Mouse (Mus musculus) cortical plate, adult 2 months (tissue): Measurements from ENCODE around the gene Sh3glb2.

Source experiments
- CTCF ChIP-seq: fragments of 200-500 bp; IDR thresholded peaks from 2 replicates; pipeline ENCODE4 v1.5.1; 2011; ENCODE audit warnings: mild to moderate bottlenecking, control low read depth, low read length; ENCODE audit not compliant: insufficient read depth; ENCODE audit errors: extremely low read depth
- POLR2A ChIP-seq: fragments of 200-500 bp; IDR thresholded peaks from 2 replicates; pipeline ENCODE4 v1.6.1; 2011; ENCODE audit warnings: mild to moderate bottlenecking, low read length, control low read depth; ENCODE audit not compliant: insufficient read depth; ENCODE audit errors: extremely low read depth

DNA sequence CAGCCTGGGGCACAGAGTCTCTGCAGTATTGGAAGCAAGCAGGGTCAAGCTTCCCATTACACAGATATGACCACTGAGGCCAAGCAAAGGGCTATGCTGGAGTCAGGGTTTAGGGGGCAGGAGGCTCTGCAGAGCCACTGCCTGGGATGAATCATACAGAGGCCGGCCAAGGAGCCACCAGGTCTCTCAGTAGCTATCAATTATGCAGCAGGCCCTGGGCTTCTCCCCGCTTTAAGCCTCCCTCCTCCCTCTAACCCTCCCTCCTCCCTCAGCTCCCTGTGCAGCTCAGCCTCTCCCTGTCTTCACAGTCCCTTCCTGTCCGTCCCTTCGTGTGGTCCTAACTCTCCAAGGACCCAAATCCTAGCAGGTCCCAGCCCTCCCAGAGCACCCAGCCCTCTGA lies 2.9 kb downstream of the Sh3glb2 start:
- no peak for TF ChIP-seq CTCF
- TF ChIP-seq POLR2A = no peak
